Mouse (Mus musculus): Measurements from ENCODE around the gene Armcx1. TPM values are rescaled to one million over a fixed set of nuclear protein-coding genes. Genes with fewer than 3 reads are reported as not detected.

Gene Armcx1
- 56.6 TPM for polyA plus RNA-seq (2014; fragmentation: Illumina TruSeq; extraction: RNeasy Lipid Tissue Mini Kit (QIAGEN cat#74804); ENCODE audit: low read depth, low replicate concordance)

GRCm38 (mm10) chrX:134717752-134718308, at the start of gene Armcx1:
TSS of gene Armcx1 (plus strand) at chrX:134717963.

GRCm38 (mm10) chrX:134686267-134686666, 31.5 kb upstream of the Armcx1 start, which contains the start of gene Armcx4:
TSS of gene Armcx4 (plus strand) at chrX:134686519.

GRCm38 (mm10) chrX:134750764-134751592, 33.2 kb downstream of the Armcx1 start, which contains the start of gene Armcx6:
TSS of gene Armcx6 (minus strand) at chrX:134751417.

GRCm38 (mm10) chrX:134756434-134757292, 38.9 kb downstream of the Armcx1 start, which contains the start of gene Armcx3:
TSS of gene Armcx3 (plus strand) at chrX:134756595.

Other genes with a start within 250 kb of the Armcx1 start
- gene Taf7l, start 241.5 kb upstream of the Armcx1 start, polyA plus RNA-seq (2014; fragmentation: Illumina TruSeq; extraction: RNeasy Lipid Tissue Mini Kit (QIAGEN cat#74804); ENCODE audit: low read depth, low replicate concordance): not detected
- 147 TPM for gene Timm8a1, start 176.1 kb upstream of the Armcx1 start, polyA plus RNA-seq (2014; fragmentation: Illumina TruSeq; extraction: RNeasy Lipid Tissue Mini Kit (QIAGEN cat#74804); ENCODE audit: low read depth, low replicate concordance)
- 4.1 TPM for gene Btk, start 134.4 kb upstream of the Armcx1 start, polyA plus RNA-seq (2014; fragmentation: Illumina TruSeq; extraction: RNeasy Lipid Tissue Mini Kit (QIAGEN cat#74804); ENCODE audit: low read depth, low replicate concordance)
- 438 TPM for gene Rpl36a, start 132.3 kb upstream of the Armcx1 start, polyA plus RNA-seq (2014; fragmentation: Illumina TruSeq; extraction: RNeasy Lipid Tissue Mini Kit (QIAGEN cat#74804); ENCODE audit: low read depth, low replicate concordance)
- 16.2 TPM for gene Gla, start 116.8 kb upstream of the Armcx1 start, polyA plus RNA-seq (2014; fragmentation: Illumina TruSeq; extraction: RNeasy Lipid Tissue Mini Kit (QIAGEN cat#74804); ENCODE audit: low read depth, low replicate concordance)
- gene Hnrnph2, start 116.8 kb upstream of the Armcx1 start, polyA plus RNA-seq (2014; fragmentation: Illumina TruSeq; extraction: RNeasy Lipid Tissue Mini Kit (QIAGEN cat#74804); ENCODE audit: low read depth, low replicate concordance): 277 TPM
- 17.9 TPM for gene Armcx4, start 31.4 kb upstream of the Armcx1 start, polyA plus RNA-seq (2014; fragmentation: Illumina TruSeq; extraction: RNeasy Lipid Tissue Mini Kit (QIAGEN cat#74804); ENCODE audit: low read depth, low replicate concordance)
- gene Armcx6, start 33.5 kb downstream of the Armcx1 start, polyA plus RNA-seq (2014; fragmentation: Illumina TruSeq; extraction: RNeasy Lipid Tissue Mini Kit (QIAGEN cat#74804); ENCODE audit: low read depth, low replicate concordance): 10.7 TPM
- 128 TPM for gene Armcx3, start 38.6 kb downstream of the Armcx1 start, polyA plus RNA-seq (2014; fragmentation: Illumina TruSeq; extraction: RNeasy Lipid Tissue Mini Kit (QIAGEN cat#74804); ENCODE audit: low read depth, low replicate concordance)
- gene Armcx2, start 91.3 kb downstream of the Armcx1 start, polyA plus RNA-seq (2014; fragmentation: Illumina TruSeq; extraction: RNeasy Lipid Tissue Mini Kit (QIAGEN cat#74804); ENCODE audit: low read depth, low replicate concordance): 68.6 TPM
- 0.47 TPM for gene Nxf2, start 246.8 kb downstream of the Armcx1 start, polyA plus RNA-seq (2014; fragmentation: Illumina TruSeq; extraction: RNeasy Lipid Tissue Mini Kit (QIAGEN cat#74804); ENCODE audit: low read depth, low replicate concordance)

Data from adrenal gland, adult 10 weeks (tissue).